Mouse (Mus musculus) ES-Bruce4 (cell line): ENCODE results near the gene Rasgef1b. TPM values are rescaled to one million over a fixed set of nuclear protein-coding genes. Genes with fewer than 3 reads are reported as not detected.

Source experiments
- H3K27ac ChIP-seq: 2 replicates; pipeline ENCODE4 v1.5.1; 2012; ENCODE audit warnings: low read length, inconsistent platforms; ENCODE audit not compliant: insufficient read depth
- H3K27me3 ChIP-seq: 2 replicates; pipeline ENCODE4 v1.6.1; 2012; ENCODE audit warnings: mild to moderate bottlenecking, low read length, inconsistent platforms; ENCODE audit not compliant: control insufficient read depth, poor library complexity, insufficient read depth, severe bottlenecking
- H3K36me3 ChIP-seq: 2 replicates; pipeline ENCODE4 v1.6.1; 2012; ENCODE audit warnings: inconsistent platforms, mild to moderate bottlenecking, low read length, moderate library complexity; ENCODE audit not compliant: control insufficient read depth, poor library complexity, insufficient read depth, severe bottlenecking
- H3K4me1 ChIP-seq: one replicate; pipeline ENCODE4 v1.8.1; 2011; ENCODE audit warnings: low read length; ENCODE audit not compliant: control insufficient read depth, insufficient read depth
- H3K4me3 ChIP-seq: 2 replicates; pipeline ENCODE4 v1.5.1; 2011; ENCODE audit warnings: low read depth, mild to moderate bottlenecking, low read length
- H3K9ac ChIP-seq: 2 replicates; pipeline ENCODE4 v1.6.1; 2012; ENCODE audit warnings: low read depth, mild to moderate bottlenecking, inconsistent platforms; ENCODE audit not compliant: poor library complexity, severe bottlenecking
- H3K9me3 ChIP-seq: replicated peaks from 2 replicates; pipeline ENCODE4 v1.6.1; 2012; ENCODE audit warnings: mild to moderate bottlenecking, low read length, inconsistent platforms; ENCODE audit not compliant: control insufficient read depth, poor library complexity, insufficient read depth, severe bottlenecking
- CTCF ChIP-seq: IDR thresholded peaks from one replicate; pipeline ENCODE4 v1.8.1; 2011; ENCODE audit warnings: low read depth, low read length
- EP300 ChIP-seq: IDR thresholded peaks from 2 replicates; pipeline ENCODE4 v1.6.1; 2011; ENCODE audit warnings: low read depth, low read length; ENCODE audit not compliant: insufficient read depth
- POLR2A ChIP-seq: IDR thresholded peaks from one replicate; pipeline ENCODE4 v1.8.1; 2011; ENCODE audit warnings: low read length; ENCODE audit not compliant: insufficient read depth
- polyA plus RNA-seq: library from polyadenylated mRNA; stranded (reverse); fragments of >200 nt; gene quantifications from 2 replicates; pipeline ENCODE4 v1.2.4, GENCODE M21; 2011; ENCODE audit warnings: low read depth; ENCODE audit not compliant: missing spikeins, insufficient read depth, insufficient read length

Gene Rasgef1b
- polyA plus RNA-seq, 1 experiment = 1.9 TPM

DNA sequence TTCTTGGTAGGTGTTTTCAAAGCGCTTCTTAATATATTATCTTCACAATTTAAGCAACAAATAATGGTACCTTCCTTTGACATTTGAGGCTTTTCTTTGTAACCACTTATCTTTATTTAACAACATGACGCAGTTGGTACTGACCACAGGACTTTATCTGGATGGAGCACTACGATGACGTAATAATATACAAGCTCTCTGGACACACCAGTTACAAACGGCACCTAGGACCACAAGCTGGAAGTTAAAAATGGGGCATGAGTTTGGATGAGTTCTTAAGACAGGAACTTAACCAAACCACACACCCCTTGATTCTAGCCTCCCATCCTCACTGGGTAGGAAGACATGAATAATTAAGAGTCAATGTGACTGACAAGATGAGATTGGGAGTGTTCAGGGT lies 369.6 kb downstream of the Rasgef1b start:
- TF ChIP-seq EP300 (no peak), POLR2A (no peak), CTCF (no peak)
- Histone ChIP-seq H3K4me1 (no peaks in the 10 kb centered on the region), H3K9ac (no peak overlapping the region), H3K4me3 (no peak overlapping the region), H3K27ac (no peak overlapping the region), H3K9me3 (no peaks in the 10 kb centered on the region), H3K27me3 (no peaks in the 10 kb centered on the region), H3K36me3 (no peaks in the 10 kb centered on the region)

DNA sequence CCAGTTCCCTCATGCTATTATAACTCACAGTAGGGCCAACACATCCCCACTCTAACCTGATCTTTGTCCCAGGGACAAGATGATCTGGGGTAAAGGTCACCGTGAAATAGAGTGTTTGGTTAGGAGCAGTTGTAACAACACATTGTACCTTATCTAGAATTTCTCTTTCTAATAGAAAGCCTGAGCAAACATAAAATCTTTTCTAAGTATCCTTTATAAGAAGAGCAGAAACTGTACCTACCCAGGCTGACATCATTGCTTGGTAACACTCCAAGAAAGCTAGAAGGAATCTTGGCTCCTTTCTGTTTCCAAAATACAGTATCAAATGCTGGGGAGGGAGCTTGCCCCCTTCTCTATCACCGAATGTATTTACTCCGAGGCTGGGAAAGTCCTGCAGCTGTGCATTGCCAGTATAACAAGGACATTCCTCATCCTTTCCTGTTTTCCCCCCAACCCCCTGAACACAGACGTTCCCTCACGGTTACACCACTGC lies 374.2 kb downstream of the Rasgef1b start:
- Histone ChIP-seq H3K36me3 (no peaks in the 10 kb centered on the region), H3K27ac (no peak overlapping the region), H3K9me3 (no peaks in the 10 kb centered on the region), H3K4me1 (no peaks in the 10 kb centered on the region), H3K9ac (no peak overlapping the region), H3K27me3 (no peaks in the 10 kb centered on the region), H3K4me3 (no peak overlapping the region)
- no peak for TF ChIP-seq EP300

DNA sequence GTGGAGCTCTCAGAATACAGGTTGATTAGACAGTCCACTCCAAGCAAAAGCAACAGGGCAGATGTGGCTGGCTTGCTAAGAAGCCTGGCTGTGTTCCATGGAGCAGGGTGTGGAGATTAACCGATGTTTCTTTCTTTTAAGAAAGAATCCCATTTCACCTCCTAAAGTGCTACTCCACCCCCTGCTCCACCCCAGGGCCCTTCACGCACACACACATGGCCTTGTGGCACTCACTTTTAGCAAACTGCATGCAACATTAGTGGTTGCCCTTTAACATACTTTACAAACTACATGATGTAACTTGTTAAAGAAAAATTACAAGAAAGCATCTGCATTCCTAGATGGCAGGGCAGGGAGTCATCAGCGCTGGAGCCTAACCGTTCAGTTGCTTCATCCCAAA lies 378.8 kb downstream of the Rasgef1b start:
- Histone ChIP-seq H3K9me3 (no peaks in the 10 kb centered on the region), H3K4me3 (no peak overlapping the region), H3K36me3 (no peaks in the 10 kb centered on the region), H3K9ac (no peak overlapping the region), H3K27ac (no peak overlapping the region), H3K27me3 (no peaks in the 10 kb centered on the region), H3K4me1 (no peaks in the 10 kb centered on the region)
- TF ChIP-seq POLR2A (no peak), EP300 (no peak), CTCF (no peak)

DNA sequence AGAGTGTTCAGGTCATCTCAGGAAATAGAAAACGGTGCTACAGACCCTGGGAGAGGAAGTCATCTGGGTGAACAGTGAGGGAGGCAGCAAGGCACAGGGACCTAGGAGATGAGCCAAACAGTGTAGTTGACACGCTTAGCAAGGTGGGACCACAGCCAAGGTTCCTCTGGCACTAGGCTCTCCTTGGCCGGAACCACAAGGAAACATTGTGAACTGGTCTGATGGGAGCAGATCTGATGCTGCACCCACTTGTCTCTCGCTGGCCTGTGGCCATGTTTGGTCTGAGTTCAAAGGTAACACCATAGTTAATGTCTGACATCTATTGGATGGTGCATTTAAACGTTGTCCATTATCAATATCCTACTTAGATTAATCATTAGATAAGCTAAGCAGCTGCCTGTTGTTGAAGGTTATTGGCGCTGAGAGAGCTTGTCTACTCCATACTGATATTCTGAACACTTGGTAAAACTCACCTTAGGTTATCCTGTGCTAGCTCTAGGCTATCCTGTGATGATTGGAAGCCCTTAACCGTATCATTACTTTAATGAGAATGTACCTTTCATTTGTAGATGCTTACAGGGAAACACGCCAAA lies 380.5 kb downstream of the Rasgef1b start:
- TF ChIP-seq EP300 (no peak), CTCF (no peak), POLR2A (no peak)
- H3K9ac ChIP-seq = no peak overlapping the region
- no peaks in the 10 kb centered on the region for H3K4me1 ChIP-seq
- no peaks in the 10 kb centered on the region for H3K36me3 ChIP-seq
- H3K4me3 ChIP-seq = no peak overlapping the region
- H3K27ac ChIP-seq = no peak overlapping the region
- H3K27me3 ChIP-seq = no peaks in the 10 kb centered on the region
- no peaks in the 10 kb centered on the region for H3K9me3 ChIP-seq

DNA sequence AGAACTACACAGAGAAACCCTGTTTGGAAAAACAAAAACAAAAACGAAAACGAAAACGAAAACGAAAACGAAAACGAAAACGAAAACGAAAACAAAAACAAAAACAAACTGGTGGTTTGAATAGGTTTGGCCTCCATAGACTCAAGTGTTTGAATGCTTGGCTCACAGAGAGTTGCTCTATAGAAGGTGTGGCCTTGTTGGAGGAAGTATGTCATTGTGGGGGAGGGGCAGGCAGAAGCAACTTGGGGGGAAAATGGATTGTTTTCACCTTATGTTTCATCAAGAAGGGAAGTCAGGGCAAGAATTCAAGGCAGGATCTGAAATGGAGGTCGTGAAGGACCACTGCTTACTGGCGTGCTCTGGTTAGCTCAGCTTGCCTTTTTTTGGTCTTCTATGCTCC lies 386.3 kb downstream of the Rasgef1b start:
- Histone ChIP-seq H3K36me3 (no peaks in the 10 kb centered on the region), H3K4me3 (no peak overlapping the region), H3K9ac (no peak overlapping the region), H3K27me3 (no peaks in the 10 kb centered on the region), H3K27ac (no peak overlapping the region), H3K9me3 (no peaks in the 10 kb centered on the region), H3K4me1 (no peaks in the 10 kb centered on the region)
- TF ChIP-seq CTCF (no peak), POLR2A (no peak), EP300 (no peak)

DNA sequence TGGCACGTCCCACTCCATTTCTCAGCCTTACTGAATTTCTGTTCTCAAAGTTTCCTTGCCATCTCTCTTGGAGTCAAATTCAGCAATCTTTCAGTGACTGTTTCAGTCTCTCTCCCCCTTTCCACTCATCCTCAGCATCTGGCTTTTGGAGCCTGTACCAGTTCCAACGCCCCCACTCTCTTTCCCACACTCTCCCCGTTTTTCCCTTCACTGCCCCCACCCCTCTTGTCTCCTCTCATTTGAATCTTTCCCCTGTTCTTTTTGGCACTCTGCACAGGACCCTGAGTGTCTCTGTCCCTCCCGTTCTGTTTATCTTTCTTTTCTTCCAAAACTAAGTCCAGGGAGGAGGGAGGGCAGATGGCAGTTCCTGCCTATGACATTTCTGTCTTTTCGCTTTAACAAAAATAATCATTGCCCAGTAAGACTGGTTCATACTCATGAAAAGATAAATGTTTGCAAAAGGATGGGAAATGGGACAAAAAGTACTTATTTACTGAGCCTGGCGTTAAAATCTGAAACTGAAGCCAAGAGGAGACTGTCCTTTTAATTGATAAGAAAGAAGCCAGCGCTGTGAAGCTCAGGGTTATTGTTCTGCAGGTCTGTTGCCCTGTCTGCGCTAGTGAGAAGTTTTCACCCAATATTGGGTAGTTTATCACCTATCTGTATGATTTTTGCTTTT lies 388.4 kb downstream of the Rasgef1b start:
- no peaks in the 10 kb centered on the region for H3K9me3 ChIP-seq
- H3K36me3 ChIP-seq = no peaks in the 10 kb centered on the region
- no peak overlapping the region for H3K9ac ChIP-seq
- no peaks in the 10 kb centered on the region for H3K27me3 ChIP-seq
- TF ChIP-seq POLR2A = no peak
- TF ChIP-seq CTCF = no peak
- TF ChIP-seq EP300 = no peak
- H3K27ac ChIP-seq = no peak overlapping the region
- H3K4me1 ChIP-seq = no peaks in the 10 kb centered on the region
- no peak overlapping the region for H3K4me3 ChIP-seq
